Mouse (Mus musculus): ENCODE measurements around the gene Zfp629.

DNA sequence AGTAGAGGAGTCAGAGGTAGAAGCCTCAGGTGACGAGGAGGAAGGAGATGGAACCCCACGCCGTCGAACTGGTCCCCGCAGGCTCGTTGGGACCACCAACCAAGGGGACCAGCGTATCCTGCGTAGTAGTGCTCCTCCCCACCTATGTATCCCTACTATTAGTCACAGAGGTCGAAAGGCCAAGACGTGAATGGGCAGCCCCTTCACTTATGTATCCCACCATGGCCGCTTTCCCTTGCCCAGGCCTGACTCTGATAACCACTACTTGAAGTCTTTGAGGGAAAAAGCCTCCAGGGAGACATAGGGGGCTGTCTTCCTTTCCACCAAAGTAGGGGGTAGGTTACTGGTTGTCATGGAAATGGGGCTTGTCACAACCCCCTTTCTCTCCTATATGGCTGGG lies 55.0 kb downstream of the Zfp629 start:
- TF ChIP-seq USF1 (IDR thresholded peaks at IDR 0.05; ENCODE audit: low read depth), result no peak
- no peak for TF ChIP-seq E2F4 (IDR thresholded peaks at IDR 0.05; ENCODE audit: insufficient read depth)
- no peak for TF ChIP-seq POLR2AphosphoS2 (IDR thresholded peaks at IDR 0.05; ENCODE audit: insufficient read length, low read depth)
- TF ChIP-seq POLR2A (IDR thresholded peaks at IDR 0.05; ENCODE audit: insufficient read length, low read depth), result no peak
- TF ChIP-seq TCF12 (IDR thresholded peaks at IDR 0.05; ENCODE audit: insufficient read depth, poor library complexity, severe bottlenecking), result no peak
- TF ChIP-seq CEBPB (IDR thresholded peaks at IDR 0.05; ENCODE audit: insufficient read depth, poor library complexity, severe bottlenecking), result no peak
- no peak for TF ChIP-seq MYOG (IDR thresholded peaks at IDR 0.05; ENCODE audit: control insufficient read depth in 1 of 3, insufficient read depth in 1 of 3, insufficient read length in 2 of 3, low read depth in 2 of 3)
- TF ChIP-seq MYOD1 (IDR thresholded peaks at IDR 0.05; ENCODE audit: control insufficient read depth in 1 of 3, insufficient read length in 2 of 3, low read depth in 2 of 3), result no peak
- TF ChIP-seq MAX (IDR thresholded peaks at IDR 0.05; ENCODE audit: low read depth), result no peak

Measured in myocyte (in vitro differentiated cells).